Mouse (Mus musculus): ENCODE results near the gene Ltk. TPM values are rescaled to one million over a fixed set of nuclear protein-coding genes. Genes with fewer than 3 reads are reported as not detected.
"Not testable (repeated sequence)": the region's sequence is repeated elsewhere in the genome, so short reads cannot be mapped to it uniquely, and the experiment has no call there.

Gene Ltk
- polyA plus RNA-seq, 1 experiment from 2014 or later, result 1.9 TPM

- no peak for DNase-seq (ENCODE audit: low spot score)
- H3K27ac ChIP-seq (ENCODE audit: low read depth), result no peak overlapping the region
- no peak for ATAC-seq (replicated peaks; ENCODE audit: low FRiP score, low TSS enrichment, low read depth)
- H3K9ac ChIP-seq (ENCODE audit: low read length), result no peak overlapping the region
- H3K4me2 ChIP-seq (ENCODE audit: low read length), result no peak overlapping the region
- H3K4me3 ChIP-seq (ENCODE audit: low read depth, low read length), result no peak overlapping the region
- H3K27me3 ChIP-seq (replicated peaks; ENCODE audit: control insufficient read depth, insufficient read depth, low read length), result no peaks in the 10 kb centered on the region; the same call in 1 of the 2 replicates
- H3K36me3 ChIP-seq (ENCODE audit: control insufficient read depth, insufficient read depth, low read length), result peaks cover 26% of the 10 kb centered on the region
- H3K4me1 ChIP-seq (replicated peaks; ENCODE audit: control insufficient read depth, insufficient read depth, low read length), result peaks cover 12% of the 10 kb centered on the region; the same call in 1 of the 2 replicates
- 19% methylated on average over 12 of the region's 12 CpGs for whole genome bisulfite sequencing
- H3K9me3 ChIP-seq (ENCODE audit: control insufficient read depth, low read length), result no peaks in the 10 kb centered on the region
Observed at GRCm38 (mm10) chr2:119737124-119737523, 23.1 kb downstream of the Ltk start.

DNA sequence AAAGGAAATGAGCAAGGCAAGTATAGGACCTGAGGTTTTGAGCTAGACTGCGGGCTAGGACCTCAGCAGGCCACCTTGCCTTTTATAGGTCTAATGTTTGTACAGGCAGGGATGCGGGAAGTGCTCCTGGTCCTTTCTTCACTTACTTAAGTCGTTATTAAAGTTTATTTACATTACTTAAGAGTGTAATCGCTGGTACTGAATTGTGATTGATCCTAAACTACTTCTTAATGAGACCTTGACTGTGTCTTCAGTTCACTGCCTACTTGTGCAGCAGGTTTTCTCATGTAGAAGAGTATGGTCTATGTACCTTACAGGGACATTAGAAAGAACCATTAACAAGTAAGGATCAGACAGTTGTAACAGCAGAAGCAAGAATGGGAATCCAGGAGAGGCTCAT, 29.5 kb downstream of the Ltk start:
- WGBS, result 79% methylated on average over 4 of the region's 4 CpGs
- DNase-seq (ENCODE audit: low spot score) (no peak), ATAC-seq (replicated peaks; ENCODE audit: low FRiP score, low TSS enrichment, low read depth) (no peak)
- Histone ChIP-seq H3K27ac (ENCODE audit: low read depth) (no peak overlapping the region), H3K4me2 (ENCODE audit: low read length) (no peak overlapping the region), H3K27me3 (replicated peaks; ENCODE audit: control insufficient read depth, insufficient read depth, low read length) (no peaks in the 10 kb centered on the region), H3K36me3 (ENCODE audit: control insufficient read depth, insufficient read depth, low read length) (peaks cover 90% of the 10 kb centered on the region), H3K9me3 (ENCODE audit: control insufficient read depth, low read length) (no peaks in the 10 kb centered on the region), H3K4me1 (replicated peaks; ENCODE audit: control insufficient read depth, insufficient read depth, low read length) (no peaks in the 10 kb centered on the region), H3K4me3 (ENCODE audit: low read depth, low read length) (no peak overlapping the region), H3K9ac (ENCODE audit: low read length) (no peak overlapping the region)

- Histone ChIP-seq H3K4me1 (replicated peaks; ENCODE audit: control insufficient read depth, insufficient read depth, low read length) (no peaks in the 10 kb centered on the region), H3K27me3 (replicated peaks; ENCODE audit: control insufficient read depth, insufficient read depth, low read length) (no peaks in the 10 kb centered on the region), H3K9me3 (ENCODE audit: control insufficient read depth, low read length) (no peaks in the 10 kb centered on the region), H3K27ac (ENCODE audit: low read depth) (no peak overlapping the region), H3K9ac (ENCODE audit: low read length) (no peak overlapping the region), H3K4me2 (ENCODE audit: low read length) (no peak overlapping the region), H3K36me3 (ENCODE audit: control insufficient read depth, insufficient read depth, low read length) (peaks cover 95% of the 10 kb centered on the region), H3K4me3 (ENCODE audit: low read depth, low read length) (no peak overlapping the region)
- 94% methylated on average over 3 of the region's 3 CpGs for WGBS
- ATAC-seq (replicated peaks; ENCODE audit: low FRiP score, low TSS enrichment, low read depth) (no peak), DNase-seq (ENCODE audit: low spot score) (no peak)
Observed at GRCm38 (mm10) chr2:119727762-119728416, 32.3 kb downstream of the Ltk start.

- DNase-seq (ENCODE audit: low spot score) (no peak), ATAC-seq (replicated peaks; ENCODE audit: low FRiP score, low TSS enrichment, low read depth) (no peak)
- Histone ChIP-seq H3K4me1 (replicated peaks; ENCODE audit: control insufficient read depth, insufficient read depth, low read length) (no peaks in the 10 kb centered on the region), H3K27ac (ENCODE audit: low read depth) (no peak overlapping the region), H3K4me3 (ENCODE audit: low read depth, low read length) (no peak overlapping the region), H3K27me3 (replicated peaks; ENCODE audit: control insufficient read depth, insufficient read depth, low read length) (no peaks in the 10 kb centered on the region), H3K9ac (ENCODE audit: low read length) (no peak overlapping the region), H3K36me3 (ENCODE audit: control insufficient read depth, insufficient read depth, low read length) (peaks cover 89% of the 10 kb centered on the region), H3K9me3 (ENCODE audit: control insufficient read depth, low read length) (no peaks in the 10 kb centered on the region), H3K4me2 (ENCODE audit: low read length) (no peak overlapping the region)
- 98% methylated on average over 8 of the region's 8 CpGs for WGBS
Observed at GRCm38 (mm10) chr2:119721070-119721469, 39.2 kb downstream of the Ltk start.

DNA sequence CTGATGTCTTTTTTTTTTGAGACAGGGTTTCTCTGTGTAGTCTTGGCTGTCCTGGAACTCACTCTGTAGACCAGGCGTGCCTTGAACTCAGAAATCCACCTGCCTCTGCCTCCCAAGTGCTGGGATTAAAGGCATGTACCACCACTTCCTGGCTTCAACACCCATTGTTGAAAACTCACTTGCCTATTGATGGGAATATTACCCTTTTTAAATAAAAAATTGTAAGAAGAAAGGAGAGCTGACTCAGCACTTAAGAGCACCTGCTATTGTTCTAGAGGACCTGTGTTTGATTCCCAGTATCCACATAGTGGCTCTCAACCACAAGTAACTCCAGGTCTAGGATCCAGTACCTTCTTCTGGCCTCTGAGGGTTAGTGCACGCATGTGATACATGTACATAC, 44.4 kb downstream of the Ltk start:
- H3K27me3 ChIP-seq (replicated peaks; ENCODE audit: control insufficient read depth, insufficient read depth, low read length); H3K4me3 ChIP-seq (ENCODE audit: low read depth, low read length); H3K9me3 ChIP-seq (ENCODE audit: control insufficient read depth, low read length); H3K9ac ChIP-seq (ENCODE audit: low read length); DNase-seq (ENCODE audit: low spot score); ATAC-seq (replicated peaks; ENCODE audit: low FRiP score, low TSS enrichment, low read depth); H3K27ac ChIP-seq (ENCODE audit: low read depth); H3K4me1 ChIP-seq (replicated peaks; ENCODE audit: control insufficient read depth, insufficient read depth, low read length); H3K4me2 ChIP-seq (ENCODE audit: low read length): not testable (repeated sequence)
- WGBS, result 89% methylated on average over 2 of the region's 2 CpGs
- peaks cover 82% of the 10 kb centered on the region for H3K36me3 ChIP-seq (ENCODE audit: control insufficient read depth, insufficient read depth, low read length)

GRCm38 (mm10) chr2:119710011-119710410, 50.2 kb downstream of the Ltk start:
- no peak overlapping the region for H3K27ac ChIP-seq (ENCODE audit: low read depth)
- no peak overlapping the region for H3K9ac ChIP-seq (ENCODE audit: low read length)
- ATAC-seq (replicated peaks; ENCODE audit: low FRiP score, low TSS enrichment, low read depth) (no peak), DNase-seq (ENCODE audit: low spot score) (no peak)
- 91% methylated on average over 3 of the region's 3 CpGs for WGBS
- no peaks in the 10 kb centered on the region for H3K4me1 ChIP-seq (replicated peaks; ENCODE audit: control insufficient read depth, insufficient read depth, low read length)
- peaks cover 81% of the 10 kb centered on the region for H3K36me3 ChIP-seq (ENCODE audit: control insufficient read depth, insufficient read depth, low read length)
- no peak overlapping the region for H3K4me2 ChIP-seq (ENCODE audit: low read length)
- no peaks in the 10 kb centered on the region for H3K9me3 ChIP-seq (ENCODE audit: control insufficient read depth, low read length)
- H3K4me3 ChIP-seq (ENCODE audit: low read depth, low read length), result no peak overlapping the region
- no peaks in the 10 kb centered on the region for H3K27me3 ChIP-seq (replicated peaks; ENCODE audit: control insufficient read depth, insufficient read depth, low read length)

- WGBS, result 76% methylated on average over 3 of the region's 3 CpGs
- Histone ChIP-seq H3K27ac (ENCODE audit: low read depth) (no peak overlapping the region), H3K36me3 (ENCODE audit: control insufficient read depth, insufficient read depth, low read length) (peaks cover 76% of the 10 kb centered on the region), H3K9ac (ENCODE audit: low read length) (no peak overlapping the region), H3K4me1 (replicated peaks; ENCODE audit: control insufficient read depth, insufficient read depth, low read length) (no peaks in the 10 kb centered on the region), H3K4me2 (ENCODE audit: low read length) (no peak overlapping the region), H3K27me3 (replicated peaks; ENCODE audit: control insufficient read depth, insufficient read depth, low read length) (no peaks in the 10 kb centered on the region), H3K4me3 (ENCODE audit: low read depth, low read length) (no peak overlapping the region), H3K9me3 (ENCODE audit: control insufficient read depth, low read length) (no peaks in the 10 kb centered on the region)
- no peak for ATAC-seq (replicated peaks; ENCODE audit: low FRiP score, low TSS enrichment, low read depth)
- DNase-seq (ENCODE audit: low spot score), result no peak
Observed at GRCm38 (mm10) chr2:119707676-119708075, 52.6 kb downstream of the Ltk start.

DNA sequence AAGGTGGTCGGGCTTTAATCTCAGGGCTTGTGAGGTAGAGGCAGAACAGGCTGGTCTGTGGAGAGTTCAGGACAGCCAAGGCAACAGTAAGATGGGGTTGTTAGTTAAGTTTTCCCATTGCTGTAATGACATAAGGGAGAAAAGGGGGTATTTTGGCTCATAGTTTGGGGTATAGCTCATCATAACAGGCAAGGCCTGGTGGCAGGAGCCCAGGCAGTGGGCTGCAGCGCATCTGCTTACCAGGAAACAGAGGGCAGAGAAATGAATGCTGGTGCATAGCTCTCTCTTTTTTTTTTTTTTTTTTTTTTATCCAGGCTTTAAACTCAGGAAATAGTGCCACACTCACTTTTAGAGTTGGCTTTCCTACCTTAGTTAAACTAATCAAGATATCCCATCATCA, 57.1 kb downstream of the Ltk start:
- no peaks in the 10 kb centered on the region for H3K9me3 ChIP-seq (ENCODE audit: control insufficient read depth, low read length)
- no peak overlapping the region for H3K4me3 ChIP-seq (ENCODE audit: low read depth, low read length)
- no peak overlapping the region for H3K9ac ChIP-seq (ENCODE audit: low read length)
- no peaks in the 10 kb centered on the region for H3K27me3 ChIP-seq (replicated peaks; ENCODE audit: control insufficient read depth, insufficient read depth, low read length)
- WGBS, result 94% methylated on average over 2 of the region's 2 CpGs
- ATAC-seq (replicated peaks; ENCODE audit: low FRiP score, low TSS enrichment, low read depth), result no peak
- H3K4me1 ChIP-seq (replicated peaks; ENCODE audit: control insufficient read depth, insufficient read depth, low read length), result no peaks in the 10 kb centered on the region
- no peak overlapping the region for H3K4me2 ChIP-seq (ENCODE audit: low read length)
- peaks cover 50% of the 10 kb centered on the region for H3K36me3 ChIP-seq (ENCODE audit: control insufficient read depth, insufficient read depth, low read length)
- H3K27ac ChIP-seq (ENCODE audit: low read depth), result no peak overlapping the region
- no peak for DNase-seq (ENCODE audit: low spot score)
